Mouse (Mus musculus): ENCODE results near the gene Znhit1.

DNA sequence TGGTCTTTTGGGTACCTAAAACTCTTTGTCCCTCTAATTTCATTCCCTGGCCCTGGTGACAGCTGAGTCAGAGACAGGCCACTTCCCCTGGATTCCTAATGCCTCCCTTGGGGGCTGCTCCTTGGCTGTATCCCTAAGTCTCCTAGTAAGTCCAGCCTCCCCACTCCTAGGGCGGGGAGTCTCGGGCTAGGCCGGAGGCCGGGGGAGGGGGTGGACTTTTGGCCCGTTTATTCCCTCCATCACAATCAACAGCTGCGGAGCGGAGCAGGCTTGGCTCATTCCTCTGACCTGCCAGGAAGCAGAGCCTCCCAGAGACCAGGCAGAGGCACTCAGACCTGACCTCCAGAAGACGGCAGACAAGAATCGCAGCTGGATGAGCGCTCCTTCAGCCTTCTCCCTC, 20.2 kb downstream of the Znhit1 start:
- TF ChIP-seq CTCF (IDR thresholded peaks at IDR 0.05; ENCODE audit: low read depth), result no peak
- no peak for TF ChIP-seq EP300 (optimal IDR thresholded peaks at IDR 0.05)
